Mouse (Mus musculus): ENCODE measurements around the gene Pold4.

DNA sequence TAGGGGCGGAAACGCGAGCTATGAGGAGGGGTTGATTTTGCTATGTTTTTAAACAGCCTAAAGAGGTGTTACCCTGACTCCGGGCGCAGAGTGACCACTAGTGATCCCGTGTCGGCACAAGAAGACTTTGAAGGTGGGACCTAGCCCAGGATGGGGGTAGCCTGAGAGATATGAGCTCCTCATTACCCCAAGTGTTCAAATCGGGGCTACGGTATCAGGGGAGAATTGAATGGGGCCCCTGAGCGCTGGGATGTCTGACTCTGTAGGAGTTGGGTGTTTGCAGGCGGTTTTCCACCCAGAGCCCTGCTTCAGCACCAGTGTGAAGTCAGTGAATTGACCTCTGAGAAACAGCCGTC, 26.2 kb downstream of the Pold4 start:
- TF ChIP-seq USF1 (IDR thresholded peaks at IDR 0.05; ENCODE audit: low read depth) (no peak), MAX (IDR thresholded peaks at IDR 0.05) (no peak), CTCF (IDR thresholded peaks at IDR 0.05; ENCODE audit: control insufficient read depth, insufficient read depth, insufficient read length) (no peak)
